Mouse (Mus musculus) frontal cortex, adult (tissue): Measurements from ENCODE around the gene Hdgfl3.

Experiments
- ATAC-seq: cut with Nextera tagmentation; 2 replicates; pipeline ENCODE4 v1.9.2; 2017; ENCODE audit warnings: mild to moderate bottlenecking, moderate library complexity, mixed read lengths; ENCODE audit not compliant: low TSS enrichment

The Hdgfl3 gene

DNA sequence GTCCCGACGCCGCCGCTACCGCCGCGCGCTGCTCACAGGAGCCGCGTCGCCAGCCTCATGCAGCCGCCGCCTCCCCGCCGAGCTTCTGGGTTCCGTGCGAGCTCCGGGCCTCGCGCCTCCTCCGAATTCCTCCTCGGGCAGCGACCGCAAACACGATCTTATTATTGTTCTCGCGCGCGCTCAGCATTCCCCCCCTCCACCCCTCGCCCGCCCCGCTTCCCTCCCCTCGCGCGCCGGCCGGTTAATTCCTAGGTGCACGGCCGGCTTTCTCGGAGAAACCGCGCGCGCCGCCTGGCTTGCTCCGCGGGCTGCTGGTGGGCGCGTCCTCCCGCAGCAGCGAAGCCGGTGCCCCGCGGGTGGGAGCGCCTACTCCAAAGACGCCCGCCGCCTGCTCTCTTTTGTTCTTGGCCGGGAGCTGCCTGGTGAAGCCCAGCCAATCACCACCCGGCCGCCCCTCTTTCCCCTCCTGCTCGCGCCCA, at the start of gene Hdgfl3:
Gene Hdgfl3, minus strand, starts transcription at position 207 of the 479 bp plus-strand sequence.
- ATAC-seq, result peak; percentile 76

GRCm38 (mm10) chr7:81983651-81984050, 49.4 kb upstream of the Hdgfl3 start:
- no peak for ATAC-seq

- ATAC-seq, result no peak
Observed at GRCm38 (mm10) chr7:81978304-81978703, 44.0 kb upstream of the Hdgfl3 start.

DNA sequence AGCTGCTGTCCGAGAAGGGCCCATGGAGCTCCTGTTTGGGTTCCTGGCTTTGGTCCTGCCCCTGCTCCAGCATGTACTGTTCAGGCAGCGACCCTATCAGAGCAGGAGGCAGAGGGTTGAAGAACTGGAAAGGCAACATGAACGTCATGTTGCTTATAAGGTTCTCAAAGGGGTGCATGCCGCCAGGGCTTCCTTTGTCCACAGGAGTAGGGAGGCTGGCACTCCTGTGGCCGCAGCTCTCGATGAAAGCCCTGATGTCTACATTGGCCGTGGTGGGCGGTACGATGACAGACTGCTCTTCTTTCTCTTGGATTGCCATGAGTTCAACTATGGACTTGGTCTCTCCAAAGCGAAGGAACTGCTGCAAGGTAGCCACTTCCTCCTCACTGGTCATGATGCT, 40.3 kb upstream of the Hdgfl3 start:
- ATAC-seq, result no peak

GRCm38 (mm10) chr7:81973939-81974338, 39.7 kb upstream of the Hdgfl3 start:
- ATAC-seq, result no peak

DNA sequence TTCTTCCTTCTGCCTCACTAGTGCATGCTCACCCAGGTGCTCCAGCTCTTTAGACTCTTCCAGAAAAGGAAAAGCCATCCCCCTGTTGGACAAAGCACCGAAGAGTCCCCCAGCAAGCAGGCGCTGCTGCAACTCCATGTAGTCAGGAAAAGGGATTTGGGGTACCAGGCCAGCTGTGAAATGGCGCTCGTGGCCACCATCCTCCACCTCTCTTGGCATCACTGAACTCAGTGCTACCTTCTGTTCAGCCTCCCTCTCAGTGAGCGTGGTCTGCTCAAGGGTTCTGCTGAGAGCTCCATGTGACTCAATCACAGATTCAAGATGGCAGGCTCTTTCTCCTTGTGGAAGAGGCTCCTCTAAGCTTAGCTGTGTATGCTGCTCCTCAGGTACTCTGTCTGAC, 39.1 kb upstream of the Hdgfl3 start:
- ATAC-seq, result no peak

- no peak for ATAC-seq
Observed at GRCm38 (mm10) chr7:81968975-81969374, 34.7 kb upstream of the Hdgfl3 start.

DNA sequence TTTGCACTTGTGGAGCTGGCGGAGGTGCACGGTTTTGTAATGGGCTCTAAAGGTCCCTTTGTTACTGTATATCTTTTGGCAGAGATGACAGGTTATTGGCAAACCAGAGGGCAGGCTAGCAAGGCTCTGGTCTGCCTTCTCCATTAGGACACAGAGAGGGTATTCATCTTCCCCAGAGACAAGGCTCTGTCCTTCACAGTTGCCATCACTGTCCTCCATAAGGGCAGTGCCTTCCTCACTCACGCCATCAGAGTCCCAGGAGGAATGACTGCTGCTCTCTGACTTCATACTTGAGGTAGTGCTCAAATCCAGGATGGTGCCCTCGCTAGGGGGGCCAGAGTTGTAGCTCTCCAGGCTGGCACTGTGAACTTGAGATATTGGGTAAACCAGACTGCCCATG, 34.2 kb upstream of the Hdgfl3 start:
- ATAC-seq, result no peak

DNA sequence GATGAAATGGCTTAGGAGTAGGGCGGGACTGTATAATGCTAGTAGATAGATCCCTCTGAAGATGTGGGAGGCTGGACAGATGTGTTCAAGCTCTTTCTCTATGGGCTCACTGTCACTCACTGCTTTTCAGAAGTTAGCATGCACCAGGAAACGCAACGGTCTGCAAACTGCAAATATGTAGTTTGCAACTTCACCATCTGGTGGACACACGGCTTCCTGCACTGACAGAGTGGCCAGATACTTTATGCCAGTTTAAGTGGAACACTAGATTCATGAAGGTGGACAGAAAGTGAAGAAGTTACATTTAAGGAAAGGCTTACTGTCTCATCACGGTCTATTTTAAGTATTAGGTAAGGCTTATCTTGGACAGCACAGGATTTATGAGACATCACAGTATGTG, 31.9 kb upstream of the Hdgfl3 start:
- no peak for ATAC-seq

- ATAC-seq, result peak; percentile 44; the same call in 1 of the 2 replicates
Observed at GRCm38 (mm10) chr7:81959704-81960103, 25.4 kb upstream of the Hdgfl3 start.

- ATAC-seq, result peak; percentile 97
Observed at GRCm38 (mm10) chr7:81954208-81954846, 20.1 kb upstream of the Hdgfl3 start.

DNA sequence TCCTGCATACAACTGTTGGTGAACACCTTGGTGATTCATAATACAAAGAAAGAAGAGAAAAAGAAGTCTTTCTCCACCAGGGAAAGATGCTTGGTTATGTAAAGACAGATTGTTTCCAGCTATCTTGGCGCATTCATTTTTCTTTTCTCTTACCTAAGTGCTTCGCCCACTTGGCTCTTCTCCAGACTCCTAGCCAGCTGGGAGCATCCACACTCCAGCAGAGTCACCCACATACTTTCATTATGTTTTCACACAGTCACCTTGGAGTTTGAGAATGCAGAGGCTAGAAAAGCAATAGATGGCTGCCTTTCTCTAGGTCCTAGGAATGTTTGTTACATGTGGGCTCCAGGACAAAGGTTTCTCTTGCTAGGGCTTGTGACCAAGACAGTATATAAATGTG, 16.2 kb upstream of the Hdgfl3 start:
- ATAC-seq, result peak; percentile 89

DNA sequence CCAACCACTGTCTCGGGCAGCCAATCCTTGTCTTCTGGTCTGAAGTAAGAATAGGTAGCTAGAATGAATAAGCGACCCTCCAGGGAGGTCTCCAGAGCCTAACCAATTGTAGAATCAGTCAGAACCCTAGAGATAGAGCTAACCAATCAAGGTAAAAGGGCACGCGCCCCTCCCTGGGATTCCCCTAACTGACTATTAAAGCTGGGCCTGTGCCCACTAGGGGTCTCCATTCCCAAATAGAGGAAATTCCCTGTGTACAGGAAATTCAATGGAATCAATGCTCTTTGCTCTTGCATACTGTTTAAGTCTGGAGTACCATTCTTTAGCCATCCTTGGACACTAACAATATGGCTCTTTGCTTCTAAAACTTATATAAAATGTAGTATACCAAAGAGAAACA, 11.1 kb upstream of the Hdgfl3 start:
- ATAC-seq, result no peak

DNA sequence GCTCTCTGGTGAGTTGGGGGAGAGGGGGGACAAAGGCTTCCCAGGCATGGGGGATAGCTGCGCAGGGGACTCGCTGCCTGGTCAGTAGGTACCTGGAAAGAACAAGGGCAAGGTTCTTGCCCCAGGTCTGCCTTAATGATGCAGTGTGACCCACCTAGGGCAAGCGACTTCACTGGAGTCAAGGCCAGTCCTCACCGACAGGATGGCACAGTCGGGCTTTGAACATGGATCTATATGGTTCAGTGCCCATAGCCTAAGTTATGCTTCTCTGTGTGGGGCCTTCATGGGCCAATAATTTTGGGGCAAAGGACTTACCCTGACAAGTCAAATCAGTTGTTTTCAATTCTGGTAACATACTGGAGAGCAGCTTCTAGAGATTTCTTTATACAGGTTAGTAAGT, 533 bp upstream of the Hdgfl3 start:
- ATAC-seq, result no peak

- peak; percentile 71 for ATAC-seq
Observed at GRCm38 (mm10) chr7:81933601-81934266, 539 bp downstream of the Hdgfl3 start.

DNA sequence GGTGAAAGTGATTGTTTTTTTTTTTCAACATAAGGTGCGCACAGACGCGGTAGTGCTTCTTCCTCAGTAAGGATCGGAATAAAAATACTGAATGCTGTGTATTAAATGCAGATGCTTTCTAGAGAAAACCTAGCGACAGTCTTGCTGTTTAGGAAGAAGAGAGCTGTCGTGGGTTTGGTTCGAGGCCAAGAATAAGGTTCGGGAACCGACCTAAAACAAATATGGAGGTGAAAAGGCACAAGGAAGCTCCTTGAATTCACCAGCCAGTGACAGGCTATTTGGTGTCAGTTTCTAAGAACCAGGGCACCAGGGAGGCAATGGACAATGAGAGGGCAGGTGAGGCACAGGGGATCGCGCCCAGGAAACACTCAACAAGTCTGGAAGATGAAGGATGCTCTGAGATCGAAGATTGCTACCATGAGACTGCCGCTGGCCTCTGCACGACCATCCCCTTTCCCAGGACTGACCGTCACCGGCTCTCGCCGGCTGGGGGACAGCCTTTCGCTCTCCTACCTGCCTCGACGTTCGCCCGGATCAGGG, 1.1 kb downstream of the Hdgfl3 start:
- ATAC-seq, result no peak

DNA sequence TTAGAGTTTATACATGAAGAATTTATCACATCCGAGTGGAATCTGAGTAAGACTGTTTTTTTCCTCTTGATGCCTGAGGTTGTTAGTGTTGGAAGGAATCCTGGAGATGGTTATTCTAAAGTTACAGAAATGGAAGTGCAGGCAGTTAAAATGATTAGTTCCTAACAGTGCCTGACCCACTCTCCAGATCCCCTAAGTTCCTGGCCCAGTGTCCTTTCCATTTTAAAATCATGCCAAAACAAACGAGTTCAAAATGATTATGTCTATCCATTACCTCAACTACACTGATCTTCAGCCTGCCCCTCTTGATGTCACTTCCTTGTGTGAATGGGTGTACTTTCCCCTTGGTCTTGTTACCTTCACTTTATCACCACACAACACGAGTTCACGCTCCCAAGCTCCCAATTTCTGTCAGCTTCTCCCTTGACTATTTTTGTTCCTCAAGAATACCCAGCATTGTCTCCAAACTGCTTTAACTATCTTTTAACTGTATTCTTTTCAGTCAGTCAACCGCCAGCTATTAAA, 1.7 kb downstream of the Hdgfl3 start:
- ATAC-seq, result no peak

DNA sequence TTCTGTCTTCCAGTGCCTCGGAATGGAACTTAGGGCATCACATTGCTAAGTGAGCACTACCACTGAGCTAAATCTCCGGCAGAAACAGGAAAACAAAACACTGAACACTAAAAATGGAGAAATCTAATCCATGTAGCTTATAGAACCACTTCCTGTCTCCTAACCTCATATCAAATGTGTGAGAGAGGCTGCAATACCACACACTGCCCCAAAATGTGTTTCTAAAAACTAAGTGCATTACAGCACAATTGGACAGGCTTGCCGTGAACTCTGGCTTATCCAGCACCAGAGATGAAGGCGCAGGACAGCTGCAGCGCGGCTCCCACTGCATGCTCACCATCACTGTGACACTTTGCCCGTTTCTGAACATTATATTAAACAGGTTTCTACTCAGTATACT, 5.3 kb downstream of the Hdgfl3 start:
- no peak for ATAC-seq

GRCm38 (mm10) chr7:81921379-81921952, 12.8 kb downstream of the Hdgfl3 start:
- ATAC-seq, result no peak

DNA sequence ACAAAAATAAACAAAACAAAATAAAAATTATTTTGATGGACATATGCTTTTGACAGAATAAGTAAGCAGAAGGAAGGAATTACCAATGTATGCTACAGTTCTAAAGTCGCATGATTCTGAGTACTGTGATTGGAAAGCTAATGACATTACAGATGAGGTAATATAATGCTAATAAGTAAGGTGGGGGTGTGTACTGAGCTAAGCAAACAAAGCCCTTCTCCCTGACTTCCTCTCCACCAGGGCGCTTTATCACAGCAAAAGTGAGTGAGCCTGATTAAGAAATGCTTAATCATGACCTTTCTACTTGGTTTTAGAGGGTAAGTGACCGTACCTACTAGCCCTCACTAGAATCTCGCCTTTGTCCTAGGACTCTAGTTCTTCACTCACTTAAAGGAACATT, 14.0 kb downstream of the Hdgfl3 start:
- no peak for ATAC-seq

DNA sequence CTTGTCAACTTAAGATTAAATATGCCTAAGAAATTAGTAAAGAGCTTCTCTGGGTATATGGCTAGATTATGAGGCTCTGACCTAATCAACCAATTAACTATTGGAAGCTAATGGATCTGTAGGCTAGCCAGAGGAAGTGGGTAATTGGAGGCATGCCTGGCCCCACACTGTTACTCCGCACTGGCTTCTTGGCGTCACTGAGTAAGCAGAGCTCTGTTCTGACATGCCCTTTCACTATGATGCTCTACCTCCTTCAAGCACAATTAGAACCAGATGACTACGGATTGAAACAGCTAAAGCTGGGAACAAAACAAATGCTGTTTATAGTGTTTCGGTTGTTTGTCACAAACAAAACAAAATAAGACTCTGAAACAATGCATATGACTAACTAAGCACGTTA, 16.0 kb downstream of the Hdgfl3 start:
- no peak for ATAC-seq

- peak; percentile 77; the same call in 1 of the 2 replicates for ATAC-seq
Observed at GRCm38 (mm10) chr7:81904926-81905325, 29.3 kb downstream of the Hdgfl3 start.

DNA sequence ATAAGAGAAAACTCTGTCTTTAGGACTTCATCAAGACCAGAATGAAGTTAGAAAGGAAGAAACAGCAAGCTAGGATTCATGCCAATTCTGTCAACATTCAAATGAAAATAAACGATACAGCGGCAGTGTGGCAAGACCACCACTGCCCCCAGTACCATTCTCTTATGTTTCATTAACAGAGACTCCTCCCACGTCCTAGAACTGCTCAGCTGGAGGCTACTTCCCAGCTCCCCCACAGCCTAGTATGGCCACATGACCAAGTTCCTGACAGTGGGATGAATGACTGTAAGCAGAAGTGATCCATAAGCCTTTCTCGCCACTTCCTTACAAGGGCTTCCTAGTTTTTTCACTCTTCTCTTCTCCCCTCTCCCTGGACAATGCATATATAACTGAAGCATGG, 30.2 kb downstream of the Hdgfl3 start:
- no peak for ATAC-seq
